Mouse (Mus musculus) brown adipose tissue, adult 24 weeks (tissue): Measurements from ENCODE around the gene Bmp15. TPM values are rescaled to one million over a fixed set of nuclear protein-coding genes. Genes with fewer than 3 reads are reported as not detected.

Experiments
- H3K27ac ChIP-seq: fragments of 200-500 bp; replicated peaks from 2 replicates; pipeline ENCODE4 v1.5.1; 2012; ENCODE audit warnings: low read depth, mild to moderate bottlenecking, low read length
- H3K4me1 ChIP-seq: fragments of 200-500 bp; 2 replicates; pipeline ENCODE4 v1.6.1; 2012; ENCODE audit warnings: low read length, mixed read lengths; ENCODE audit not compliant: control insufficient read depth, insufficient read depth, insufficient read length
- H3K4me3 ChIP-seq: fragments of 200-500 bp; 2 replicates; pipeline ENCODE4 v1.5.1; 2012; ENCODE audit warnings: low read depth, mild to moderate bottlenecking, low read length, moderate library complexity; ENCODE audit not compliant: insufficient read depth
- polyA plus RNA-seq: library from polyadenylated mRNA; stranded (reverse); fragments of >200 nt; gene quantifications from 2 replicates; pipeline ENCODE4 v1.2.4, GENCODE M21; 2012; ENCODE audit not compliant: missing spikeins, insufficient read depth, insufficient read length

Gene Bmp15
- polyA plus RNA-seq = not detected in 2 replicates

DNA sequence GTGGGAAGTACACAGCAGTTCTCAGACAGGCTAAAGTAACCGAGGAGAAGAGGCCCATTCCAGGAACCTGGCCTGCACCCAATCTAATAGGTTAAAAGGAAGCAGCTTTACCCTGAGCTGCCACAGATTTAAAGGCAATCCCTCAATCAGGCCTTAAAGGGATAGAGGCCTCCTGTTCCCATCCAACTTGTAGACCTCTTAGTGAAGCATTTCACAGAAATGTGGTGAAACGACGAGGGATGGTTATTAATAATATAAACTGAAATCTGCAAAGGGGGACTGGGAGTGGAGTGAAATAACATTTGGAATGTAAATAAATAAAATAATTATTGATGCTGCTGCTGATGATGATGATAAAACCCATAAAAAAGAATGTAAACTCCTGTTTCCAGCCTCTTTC, at the start of gene Bmp15:
TSS of gene Bmp15 (minus strand) at position 101 of the 400 bp plus-strand sequence.
- H3K4me1 ChIP-seq = no peaks in the 10 kb centered on the region
- H3K27ac ChIP-seq = no peak within 1 kb of the TSS
- no peak within 1 kb of the TSS for H3K4me3 ChIP-seq

DNA sequence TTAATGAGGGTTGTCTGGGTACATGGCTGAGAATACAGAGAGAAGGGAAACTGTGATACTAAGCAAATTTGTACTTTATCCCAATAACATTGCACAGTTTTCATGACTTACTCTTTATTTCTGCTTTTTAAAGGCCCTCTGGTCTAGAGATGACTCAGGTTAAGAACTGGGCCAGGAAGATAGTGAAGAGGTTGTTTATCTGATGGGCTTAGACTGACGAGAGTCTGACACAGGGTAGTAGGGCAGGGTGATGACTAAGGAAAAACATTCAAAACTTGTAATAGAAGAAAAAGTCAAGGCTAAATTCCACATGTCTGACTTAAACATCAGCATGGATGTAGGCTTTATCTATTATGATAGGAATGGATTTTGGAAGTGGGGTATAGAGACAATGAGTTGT, 48.3 kb upstream of the Bmp15 start:
- no peaks in the 10 kb centered on the region for H3K4me1 ChIP-seq
- no peak overlapping the region for H3K27ac ChIP-seq
- H3K4me3 ChIP-seq = no peak overlapping the region

DNA sequence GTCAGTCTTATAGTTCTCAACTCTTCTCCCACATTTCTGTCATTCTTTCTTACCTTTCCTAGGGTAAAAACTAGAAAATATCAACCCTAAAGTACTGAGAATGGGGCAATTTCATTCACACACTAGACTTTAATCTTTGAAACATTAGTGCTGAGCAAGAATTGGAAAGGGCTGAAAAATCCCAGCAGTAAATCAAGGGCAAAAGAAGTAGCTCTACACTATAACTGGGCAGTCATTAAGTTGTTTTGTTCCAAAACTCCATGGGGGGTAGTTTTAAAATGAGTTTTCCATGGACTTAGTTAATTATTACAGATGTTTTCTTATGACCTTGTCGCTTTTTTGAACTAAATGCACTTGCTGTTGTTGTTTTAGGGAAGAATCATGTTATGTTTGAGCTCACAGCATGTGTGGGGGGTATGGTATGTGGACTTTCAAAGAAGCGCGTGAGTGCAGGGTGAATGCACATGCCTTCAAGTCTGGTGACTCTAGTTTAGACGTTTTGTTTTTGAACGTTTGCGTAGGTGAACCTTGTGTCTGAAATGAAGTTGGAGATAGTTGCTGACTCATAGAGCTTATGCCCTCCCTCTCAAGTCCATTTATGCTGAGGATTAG, 37.1 kb upstream of the Bmp15 start:
- H3K27ac ChIP-seq = no peak overlapping the region

DNA sequence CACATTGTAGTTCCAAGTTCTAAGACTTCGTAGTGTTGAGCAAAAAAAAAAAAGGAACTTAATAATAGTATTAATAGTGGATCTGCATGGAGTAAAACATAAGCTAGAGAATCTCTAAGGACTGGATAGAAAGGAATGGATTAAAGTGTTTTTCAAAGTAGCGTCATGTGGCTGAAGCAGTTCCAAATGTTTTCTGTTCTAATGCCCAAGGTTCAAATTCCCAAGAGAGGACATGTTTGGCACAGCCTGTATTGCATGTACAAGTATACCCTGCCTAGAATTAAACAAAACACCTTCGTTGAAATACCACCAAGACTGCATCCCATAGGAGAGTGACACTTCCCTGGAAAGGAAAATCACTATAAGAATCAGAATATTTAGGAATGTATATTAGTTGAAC, 36.4 kb upstream of the Bmp15 start:
- Histone ChIP-seq H3K4me3 (no peak overlapping the region), H3K4me1 (no peaks in the 10 kb centered on the region), H3K27ac (no peak overlapping the region)

More for the DNA sequence above, 37.1 kb upstream of the Bmp15 start:
- H3K4me3 ChIP-seq = no peak overlapping the region
- no peaks in the 10 kb centered on the region for H3K4me1 ChIP-seq

DNA sequence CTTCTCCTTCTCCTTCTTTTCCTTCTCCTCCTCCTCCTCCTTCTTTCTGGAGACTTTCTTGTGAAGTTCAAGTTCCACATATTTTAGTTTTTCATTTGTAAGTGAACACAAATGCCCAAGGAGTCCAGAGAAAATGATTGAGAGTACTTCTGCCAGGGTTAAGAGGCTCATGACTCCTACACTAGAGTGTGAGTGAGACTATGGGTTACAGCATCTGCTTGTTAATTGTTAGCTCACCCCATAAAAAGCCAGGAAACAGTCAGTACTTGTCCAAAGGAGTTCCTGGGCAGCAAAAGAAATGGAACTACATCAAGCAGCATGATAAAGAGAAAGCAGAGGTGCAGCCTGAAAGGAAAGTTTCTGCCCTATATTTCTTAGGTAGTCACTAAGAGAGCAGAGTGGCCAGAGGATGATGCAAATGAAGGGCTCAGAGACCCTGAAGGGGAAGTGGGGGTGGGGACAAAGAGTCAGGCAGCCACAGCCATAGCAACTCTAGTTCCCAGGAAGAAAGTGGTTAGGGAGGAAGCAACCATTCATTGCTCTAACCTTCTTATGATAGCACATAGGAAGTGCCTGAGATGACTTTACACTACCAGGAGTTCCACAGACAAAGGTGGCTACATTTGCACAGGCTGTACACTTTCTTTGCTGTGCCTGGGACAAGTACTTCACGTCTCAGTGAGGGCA, 24.9 kb upstream of the Bmp15 start:
- H3K4me3 ChIP-seq = no peak overlapping the region
- no peaks in the 10 kb centered on the region for H3K4me1 ChIP-seq
- no peak overlapping the region for H3K27ac ChIP-seq

DNA sequence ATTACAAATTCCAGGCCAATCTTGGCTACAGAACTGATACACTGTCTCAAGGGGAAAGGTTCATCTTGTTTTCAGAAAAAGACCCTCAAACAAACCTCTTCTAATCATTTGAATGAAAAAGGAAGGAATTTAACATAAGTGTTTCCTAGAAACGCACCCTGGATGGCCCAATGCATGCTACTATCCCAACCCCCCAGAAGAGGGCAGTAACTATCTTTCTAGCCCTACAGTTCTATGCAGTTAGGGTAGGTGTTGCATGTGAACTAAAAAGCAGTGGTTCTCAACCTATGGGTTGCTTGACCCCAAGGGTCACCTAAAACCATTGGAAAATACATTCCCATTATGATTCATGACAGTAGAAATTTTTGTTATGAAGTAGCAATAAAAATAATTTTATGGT, 3.5 kb upstream of the Bmp15 start:
- no peaks in the 10 kb centered on the region for H3K4me1 ChIP-seq
- no peak overlapping the region for H3K27ac ChIP-seq
- H3K4me3 ChIP-seq = no peak overlapping the region

DNA sequence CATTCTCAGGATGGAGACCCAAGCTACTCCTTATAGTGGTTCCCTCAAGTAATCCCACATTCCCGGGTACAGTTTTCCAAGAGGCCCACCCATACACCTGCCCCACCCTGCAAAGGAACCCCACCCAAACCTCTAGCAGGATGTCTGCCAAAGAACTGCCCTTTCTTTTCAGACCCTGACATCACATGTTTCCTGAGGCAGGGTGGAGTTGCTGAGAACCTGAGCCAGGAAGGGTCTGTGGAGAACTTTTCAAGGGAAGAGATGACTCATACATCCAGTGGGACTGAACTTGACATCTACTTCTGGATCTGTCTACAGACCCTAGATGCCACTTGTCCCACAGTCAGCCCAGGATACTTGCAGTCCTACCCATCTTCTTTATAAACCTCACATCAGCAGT, 2.8 kb downstream of the Bmp15 start:
- Histone ChIP-seq H3K4me1 (no peaks in the 10 kb centered on the region), H3K4me3 (no peak overlapping the region), H3K27ac (no peak overlapping the region)

Other genes starting within 250 kb of the Bmp15 start
- not detected in 2 replicates for gene AU022751, start 237.3 kb downstream of the Bmp15 start, polyA plus RNA-seq
- gene Nudt10, start 147.7 kb downstream of the Bmp15 start, polyA plus RNA-seq = not detected in 2 replicates
- gene Shroom4, start 79.1 kb upstream of the Bmp15 start, polyA plus RNA-seq = 3.1 and 3.3 TPM in 2 replicates